Comparison of ENCODE assay signal across 8 mouse cellular contexts in the genomic region with DNA sequence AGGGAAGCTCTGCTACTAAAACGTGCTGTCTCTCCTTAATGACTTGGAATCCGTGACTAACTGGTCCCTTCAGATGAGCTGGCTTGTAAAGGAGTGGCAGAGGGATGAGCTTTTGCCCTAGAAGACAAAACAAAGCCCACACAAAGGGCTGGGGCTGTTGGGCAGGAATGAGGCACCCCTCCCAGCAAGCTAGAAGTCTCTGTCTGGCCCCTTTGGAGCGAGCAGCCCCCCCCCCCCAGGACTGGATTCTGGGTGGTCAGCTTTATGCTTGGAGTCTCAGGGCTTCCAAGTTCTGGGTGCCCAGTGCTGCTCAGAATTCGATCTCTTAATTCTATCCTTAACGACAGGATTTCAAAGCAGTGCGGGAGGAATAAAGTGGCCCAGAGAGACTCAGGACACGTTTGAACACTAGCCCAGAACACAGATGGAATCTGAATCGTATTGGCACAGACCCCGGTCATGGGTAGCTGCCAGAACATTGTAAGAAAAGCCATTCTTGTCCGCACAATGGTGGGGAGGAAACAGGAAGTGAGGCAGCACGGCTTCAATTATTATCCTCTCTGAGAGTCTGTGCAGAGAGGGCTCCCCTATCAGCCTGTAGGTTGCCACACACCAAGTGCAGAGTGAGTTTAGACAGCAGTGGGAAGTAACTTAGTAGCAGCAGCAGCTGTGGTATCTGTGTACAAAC. TPM values are rescaled to one million over a fixed set of nuclear protein-coding genes. Genes with fewer than 3 reads are reported as not detected.
A peak's percentile ranks its signal among the peaks of the same experiment; 100 is the strongest.
DNase-seq lines count a peak whose midpoint lies in the region; ATAC-seq lines count a peak whose summit lies in the region.

No protein-coding gene starts in this region.

- peak overlapping the region; percentile 42 for H3K4me2 ChIP-seq in embryonic facial prominence, embryonic 15.5 days (replicated peaks)

- no peak overlapping the region for H3K9ac ChIP-seq in embryonic facial prominence, embryonic 15.5 days

- peak overlapping the region; percentile 72 for H3K27ac ChIP-seq in embryonic facial prominence, embryonic 15.5 days (replicated peaks)

- ATAC-seq in embryonic facial prominence, embryonic 15.5 days (ENCODE audit: insufficient number of reproducible peaks, low FRiP score, low TSS enrichment, low read depth): peak; percentile 79
- ATAC-seq in megakaryocyte-erythroid progenitor cell, adult 5-6 weeks (replicated peaks; ENCODE audit: low FRiP score, low TSS enrichment, poor library complexity, severe bottlenecking): peak; percentile 85
- ATAC-seq in CD4-positive, CD25-positive, alpha-beta regulatory T cell, adult 4 months: no peak

- peak; percentile 90 for DNase-seq in cerebellum, adult 11-12 months
- DNase-seq in heart, adult 8-10 months (ENCODE audit: low spot score): peak; percentile 90
- peak; percentile 10 for DNase-seq in kidney, adult 9 months
- peak; percentile 96 for DNase-seq in left cerebral cortex, postnatal 4 days
- DNase-seq in right cerebral cortex, postnatal 36 days (ENCODE audit: low spot score in 2 of 2): peak; percentile 40 to 61

- H3K27me3 ChIP-seq in embryonic facial prominence, embryonic 15.5 days: no peaks in the 10 kb centered on the region

- peak overlapping the region; percentile 3; the same call in 1 of the 2 replicates for H3K4me3 ChIP-seq in embryonic facial prominence, embryonic 15.5 days (replicated peaks)

- no peaks in the 10 kb centered on the region for H3K36me3 ChIP-seq in embryonic facial prominence, embryonic 15.5 days

- H3K9me3 ChIP-seq in embryonic facial prominence, embryonic 15.5 days (replicated peaks): no peaks in the 10 kb centered on the region

- 7% methylated on average over 11 of the region's 11 CpGs for WGBS in embryonic facial prominence, embryonic 15.5 days

- intact Hi-C loops in left cerebral cortex, postnatal 4 days (cut with DNase I): loop anchor here (5.0 kb wide), 1 partner anchor 116 kb away; no protein-coding TSS in a partner anchor

- H3K4me1 ChIP-seq in embryonic facial prominence, embryonic 15.5 days: peaks cover 19% of the 10 kb centered on the region

RNA-seq across cellular contexts. Expression of a gene that starts 13.8 kb away (rescaled TPM):
- 8.2 and 8.5 TPM in 2 replicates for polyA plus RNA-seq in embryonic facial prominence, embryonic 15.5 days (2015; fragmentation: Nextera tagmentation; extraction: Ambion mirVana)
- 1 to 10 TPM; 3.5 to 4.3 (median 4.1) TPM for total RNA-seq in heart, adult 8-10 months (2022)
- 10 to 100 TPM; 20.2 to 20.5 TPM for total RNA-seq in left cerebral cortex, postnatal 4 days (2021)
- not detected in 2 replicates for total RNA-seq in megakaryocyte-erythroid progenitor cell, adult 5-6 weeks (2014; fragmentation: Nextera tagmentation)
- total RNA-seq in megakaryocyte-erythroid progenitor cell, adult 5-6 weeks (2017): not detected in 2 replicates
- polyA plus RNA-seq in CD4-positive, CD25-positive, alpha-beta regulatory T cell, adult 4 months (2017; shearing (Covaris generic)): not detected

Comparison
In these comparisons a context has a peak if more than half of its experiments do, and no peak if none do; other contexts are left out.
1. DNase-seq: peak in every context shown above with its lines; median percentile 96 in left cerebral cortex, postnatal 4 days; 90 in cerebellum, adult 11-12 months; 90 in heart, adult 8-10 months; 50 in right cerebral cortex, postnatal 36 days; 10 in kidney, adult 9 months.
2. RNA of a gene that starts 13.8 kb away (total RNA-seq): 20.2 to 20.5 TPM in left cerebral cortex, postnatal 4 days and 3.5 to 4.3 TPM in heart, adult 8-10 months; not detected in megakaryocyte-erythroid progenitor cell, adult 5-6 weeks; every median in the first group is over 4 times any median in the second.